Mouse (Mus musculus): ENCODE measurements around the gene Slc2a8. TPM values are rescaled to one million over a fixed set of nuclear protein-coding genes. Genes with fewer than 3 reads are reported as not detected.
A peak's percentile ranks its signal among the peaks of the same experiment; 100 is the strongest.

Slc2a8 gene
- polyA plus RNA-seq, 1 experiment from 2014 or later: 26.4 TPM

DNA sequence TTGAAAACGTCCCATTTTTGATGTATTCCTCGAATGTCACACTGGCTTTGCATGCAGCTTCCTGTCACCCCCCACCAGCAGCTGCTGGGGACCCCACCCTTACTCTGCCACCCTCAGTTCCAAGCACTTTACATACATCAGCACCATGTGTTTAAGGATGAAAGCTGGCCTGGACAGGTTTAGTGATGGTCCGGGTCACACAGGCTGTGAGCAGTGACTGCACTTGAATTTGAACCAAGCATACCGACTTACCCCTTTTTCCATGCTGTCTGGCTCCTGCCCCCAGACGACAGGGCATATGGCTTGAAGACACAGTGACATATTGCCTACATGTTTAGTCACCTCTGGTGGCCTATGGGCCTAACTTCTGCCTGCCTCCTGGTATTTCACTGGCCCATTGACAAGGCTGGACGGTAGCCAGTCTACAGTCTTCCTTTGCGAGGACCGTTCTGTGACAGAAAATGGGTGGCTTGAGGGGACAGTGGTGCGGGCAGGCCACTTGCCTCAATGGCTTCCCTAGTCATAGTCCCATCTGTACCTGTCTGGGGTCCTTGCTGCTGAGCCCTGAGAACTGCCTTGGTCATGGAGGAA is 13.8 kb downstream of the Slc2a8 start:
- Histone ChIP-seq H3K9me3 (no peaks in the 10 kb centered on the region), H3K27me3 (no peaks in the 10 kb centered on the region), H3K36me3 (peaks cover 28% of the 10 kb centered on the region), H3K4me2 (peak overlapping the region; percentile 87), H3K4me3 (peak overlapping the region; percentile 59), H3K9ac (peak overlapping the region; percentile 76), H3K27ac (replicated peaks) (peak overlapping the region; percentile 94; the same call in 1 of the 2 replicates), H3K4me1 (replicated peaks) (peaks cover 50% of the 10 kb centered on the region)
- ATAC-seq (ENCODE audit: low read depth): no peak
- 86% methylated on average over 9 of the region's 9 CpGs for WGBS

GRCm38 (mm10) chr2:32966689-32967631 is 14.9 kb downstream of the Slc2a8 start:
- Histone ChIP-seq H3K9ac (peak overlapping the region; percentile 76), H3K36me3 (peaks cover 26% of the 10 kb centered on the region), H3K4me2 (peak overlapping the region; percentile 87), H3K27me3 (no peaks in the 10 kb centered on the region), H3K4me1 (replicated peaks) (peaks cover 62% of the 10 kb centered on the region), H3K27ac (replicated peaks) (peak overlapping the region; percentile 94), H3K9me3 (no peaks in the 10 kb centered on the region), H3K4me3 (peak overlapping the region; percentile 59)
- ATAC-seq (ENCODE audit: low read depth): peak; percentile 91
- WGBS: under 1% methylated on average over 55 of the region's 55 CpGs

DNA sequence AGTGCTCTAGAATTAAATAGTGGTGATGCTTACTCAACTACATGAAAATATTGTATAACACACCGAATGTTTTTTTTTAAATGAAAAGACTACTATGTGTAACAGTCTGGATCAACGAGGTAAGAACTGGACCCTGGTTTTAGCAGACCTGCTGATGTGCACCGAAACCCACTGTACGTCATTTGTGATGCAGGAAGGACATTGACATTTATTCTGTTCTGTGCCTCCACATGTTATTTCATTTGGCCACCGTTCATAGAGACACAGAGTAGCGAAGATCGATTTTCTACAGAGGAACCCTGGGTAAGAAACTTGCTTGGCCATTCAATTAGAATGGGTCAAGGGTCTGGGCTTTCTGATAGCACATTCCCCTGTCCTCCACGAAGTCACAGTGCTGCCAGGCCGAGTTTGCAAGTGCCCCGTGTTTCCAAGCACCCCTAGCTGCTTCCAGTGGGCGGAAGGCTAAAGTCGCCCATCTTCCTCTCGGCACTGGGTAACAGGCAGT is 15.6 kb downstream of the Slc2a8 start:
- H3K27me3 ChIP-seq: no peaks in the 10 kb centered on the region
- H3K4me2 ChIP-seq: peak overlapping the region; percentile 87
- H3K4me1 ChIP-seq (replicated peaks): peaks cover 61% of the 10 kb centered on the region
- H3K36me3 ChIP-seq: peaks cover 26% of the 10 kb centered on the region
- ATAC-seq (ENCODE audit: low read depth): no peak; the same call in 1 of the 2 replicates
- peak overlapping the region; percentile 76 for H3K9ac ChIP-seq
- peak overlapping the region; percentile 94 for H3K27ac ChIP-seq (replicated peaks)
- WGBS: 12% methylated on average over 13 of the region's 13 CpGs
- H3K4me3 ChIP-seq: peak overlapping the region; percentile 59
- no peaks in the 10 kb centered on the region for H3K9me3 ChIP-seq

GRCm38 (mm10) chr2:32965511-32966183 is 16.2 kb downstream of the Slc2a8 start:
- no peak for ATAC-seq (ENCODE audit: low read depth)
- no peaks in the 10 kb centered on the region for H3K27me3 ChIP-seq
- peaks cover 26% of the 10 kb centered on the region for H3K36me3 ChIP-seq
- peaks cover 60% of the 10 kb centered on the region for H3K4me1 ChIP-seq (replicated peaks)
- no peak overlapping the region for H3K9ac ChIP-seq
- 16% methylated on average over 7 of the region's 7 CpGs for WGBS
- H3K4me3 ChIP-seq: no peak overlapping the region; the same call in 1 of the 2 replicates
- H3K4me2 ChIP-seq: peak overlapping the region; percentile 87
- no peak overlapping the region for H3K27ac ChIP-seq (replicated peaks)
- no peaks in the 10 kb centered on the region for H3K9me3 ChIP-seq

DNA sequence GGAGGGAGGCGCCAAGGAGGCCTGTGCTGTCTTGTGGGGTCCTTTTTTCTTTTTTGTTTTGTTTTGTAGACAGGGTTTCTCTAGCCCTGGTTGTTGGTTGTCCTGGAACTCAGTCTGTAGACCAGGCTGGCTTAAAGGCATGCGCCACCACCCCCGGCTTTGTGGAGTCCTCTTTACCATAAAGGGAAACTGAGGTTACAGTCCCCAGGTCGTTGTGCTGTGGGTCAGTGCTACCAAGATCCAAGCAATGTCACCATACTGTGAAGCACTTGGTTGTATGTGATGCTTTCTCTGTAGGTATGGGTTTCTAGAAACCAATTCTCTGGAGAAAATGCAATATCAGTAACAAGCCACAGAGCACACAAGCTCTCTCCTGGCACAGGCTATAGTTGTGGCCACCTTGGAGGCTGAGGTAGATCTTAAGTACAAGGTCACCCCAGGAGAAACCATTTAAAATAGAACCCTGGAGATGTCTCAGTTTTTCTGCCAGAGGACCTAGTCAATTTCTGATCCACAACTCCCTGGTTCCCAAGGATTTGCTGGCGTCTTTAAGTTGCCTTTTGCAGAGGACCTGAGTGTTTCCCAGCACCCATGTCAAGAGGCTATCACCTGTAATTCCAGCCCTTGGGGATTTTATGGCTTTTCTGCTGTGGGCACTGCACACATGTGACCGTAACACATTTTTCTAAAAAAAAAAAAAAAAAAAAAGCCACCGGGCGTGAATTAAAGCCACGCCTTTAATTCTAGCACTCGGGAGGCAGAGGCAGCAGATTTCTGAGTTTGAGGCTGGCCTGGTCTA is 17.0 kb downstream of the Slc2a8 start:
- Histone ChIP-seq H3K9ac (no peak overlapping the region), H3K4me1 (replicated peaks) (peaks cover 63% of the 10 kb centered on the region), H3K4me3 (no peak overlapping the region), H3K4me2 (no peak overlapping the region), H3K36me3 (peaks cover 26% of the 10 kb centered on the region), H3K27me3 (no peaks in the 10 kb centered on the region), H3K9me3 (no peaks in the 10 kb centered on the region), H3K27ac (replicated peaks) (no peak overlapping the region)
- 29% methylated on average over 10 of the region's 10 CpGs for WGBS
- ATAC-seq (ENCODE audit: low read depth): no peak

DNA sequence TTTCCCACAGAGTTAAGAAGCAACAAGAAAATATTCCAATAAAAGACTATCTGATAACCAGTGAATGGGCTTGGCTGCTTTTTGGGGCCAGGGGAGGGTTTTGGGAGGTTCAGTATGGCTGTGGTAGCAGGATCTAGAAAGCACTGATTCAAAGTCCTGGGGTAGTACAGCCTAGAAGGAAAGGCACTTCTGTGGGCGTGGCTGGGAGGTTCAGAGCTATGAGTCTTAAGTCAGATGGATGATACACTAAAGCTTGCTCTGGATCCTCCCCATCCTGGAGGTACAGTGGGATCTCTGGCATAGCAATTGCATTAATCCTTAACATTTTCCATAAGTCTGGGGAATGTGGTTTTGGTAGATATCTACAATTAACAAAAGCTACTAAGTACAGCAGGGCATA is 17.9 kb downstream of the Slc2a8 start:
- Histone ChIP-seq H3K36me3 (peaks cover 26% of the 10 kb centered on the region), H3K4me3 (no peak overlapping the region), H3K27me3 (no peaks in the 10 kb centered on the region), H3K4me1 (replicated peaks) (peaks cover 63% of the 10 kb centered on the region), H3K9me3 (no peaks in the 10 kb centered on the region), H3K9ac (peak overlapping the region; percentile 95; the same call in 1 of the 2 replicates), H3K27ac (replicated peaks) (no peak overlapping the region), H3K4me2 (no peak overlapping the region)
- WGBS: 70% methylated on average over 1 of the region's 1 CpGs
- ATAC-seq (ENCODE audit: low read depth): no peak

- peak overlapping the region; percentile 95 for H3K9ac ChIP-seq
- WGBS: 79% methylated on average over 4 of the region's 4 CpGs
- H3K27me3 ChIP-seq: no peaks in the 10 kb centered on the region
- H3K4me3 ChIP-seq: peak overlapping the region; percentile 81; the same call in 1 of the 2 replicates
- no peak for ATAC-seq (ENCODE audit: low read depth)
- H3K4me1 ChIP-seq (replicated peaks): peaks cover 63% of the 10 kb centered on the region
- peaks cover 26% of the 10 kb centered on the region for H3K36me3 ChIP-seq
- H3K9me3 ChIP-seq: no peaks in the 10 kb centered on the region
- peak overlapping the region; percentile 98 for H3K4me2 ChIP-seq
- no peak overlapping the region for H3K27ac ChIP-seq (replicated peaks)
Measured at GRCm38 (mm10) chr2:32963544-32963943, 18.3 kb downstream of the Slc2a8 start.

DNA sequence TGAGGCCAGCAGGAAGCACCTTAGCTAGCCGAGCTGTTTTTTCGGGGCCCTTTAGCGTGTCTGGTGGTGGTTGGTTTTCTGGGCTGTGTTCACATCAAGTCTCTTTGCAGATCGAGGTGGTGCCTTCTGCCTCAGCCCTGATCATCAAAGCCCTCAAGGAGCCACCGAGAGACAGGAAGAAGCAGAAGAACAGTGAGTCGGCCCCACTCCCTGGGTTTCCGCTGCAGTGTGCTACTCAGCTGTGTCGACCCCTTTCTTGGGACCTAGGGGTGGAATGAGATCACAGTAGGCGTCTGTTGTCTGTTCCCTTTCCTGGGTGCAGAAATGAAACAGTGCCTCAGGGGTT is 19.0 kb downstream of the Slc2a8 start:
- ATAC-seq (ENCODE audit: low read depth): no peak
- Histone ChIP-seq H3K27me3 (no peaks in the 10 kb centered on the region), H3K4me1 (replicated peaks) (peaks cover 57% of the 10 kb centered on the region), H3K9me3 (no peaks in the 10 kb centered on the region), H3K4me2 (peak overlapping the region; percentile 98), H3K4me3 (peak overlapping the region; percentile 81), H3K9ac (peak overlapping the region; percentile 95), H3K36me3 (peaks cover 27% of the 10 kb centered on the region), H3K27ac (replicated peaks) (no peak overlapping the region)
- 11% methylated on average over 9 of the region's 9 CpGs for WGBS

DNA sequence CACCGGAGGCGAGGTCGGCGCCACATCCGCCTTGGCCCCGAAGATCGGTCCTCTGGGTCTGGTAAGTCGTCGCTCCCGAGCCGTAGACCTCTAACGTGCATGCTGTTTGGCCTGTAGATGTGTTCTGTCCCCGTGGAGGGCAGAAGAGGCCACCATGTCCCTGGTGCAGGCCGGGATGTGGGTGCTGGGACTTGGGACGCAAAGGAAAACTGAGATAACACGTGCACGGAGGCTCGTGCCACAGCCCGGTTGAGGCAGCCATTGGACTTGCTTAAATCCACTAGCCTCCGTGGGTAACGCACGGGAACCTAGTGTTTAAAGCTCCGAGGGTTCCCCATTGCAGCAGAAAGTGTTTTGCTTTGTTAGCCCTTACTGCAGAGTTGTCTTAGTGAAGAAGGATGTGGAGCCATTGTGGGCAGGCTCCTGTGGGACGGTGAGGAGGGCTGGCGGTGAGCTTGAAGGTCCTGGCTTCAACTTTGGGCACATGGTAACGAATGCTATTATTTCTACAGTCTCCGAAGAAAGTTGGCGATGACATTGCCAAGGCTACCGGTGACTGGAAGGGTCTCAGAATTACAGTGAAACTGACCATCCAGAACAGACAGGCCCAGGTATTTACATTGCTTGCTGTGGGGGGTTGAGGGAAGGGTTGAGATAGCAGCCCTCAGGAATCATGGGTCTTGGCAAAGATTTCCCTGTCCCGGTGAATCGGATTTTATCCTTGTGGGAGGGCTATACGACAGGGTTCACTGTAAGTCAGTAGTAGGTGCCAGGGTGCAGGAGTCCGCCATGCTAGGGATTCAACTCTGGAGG is 19.6 kb downstream of the Slc2a8 start:
- Histone ChIP-seq H3K9ac (peak overlapping the region; percentile 95), H3K4me3 (peak overlapping the region; percentile 81), H3K9me3 (no peaks in the 10 kb centered on the region), H3K27ac (replicated peaks) (peak overlapping the region; percentile 81), H3K36me3 (peaks cover 32% of the 10 kb centered on the region), H3K27me3 (no peaks in the 10 kb centered on the region), H3K4me1 (replicated peaks) (peaks cover 51% of the 10 kb centered on the region), H3K4me2 (peak overlapping the region; percentile 98)
- ATAC-seq (ENCODE audit: low read depth): 0 out of 2 replicates have a peak, but pooled peaks have one; percentile 4
- WGBS: under 1% methylated on average over 33 of the region's 33 CpGs

DNA sequence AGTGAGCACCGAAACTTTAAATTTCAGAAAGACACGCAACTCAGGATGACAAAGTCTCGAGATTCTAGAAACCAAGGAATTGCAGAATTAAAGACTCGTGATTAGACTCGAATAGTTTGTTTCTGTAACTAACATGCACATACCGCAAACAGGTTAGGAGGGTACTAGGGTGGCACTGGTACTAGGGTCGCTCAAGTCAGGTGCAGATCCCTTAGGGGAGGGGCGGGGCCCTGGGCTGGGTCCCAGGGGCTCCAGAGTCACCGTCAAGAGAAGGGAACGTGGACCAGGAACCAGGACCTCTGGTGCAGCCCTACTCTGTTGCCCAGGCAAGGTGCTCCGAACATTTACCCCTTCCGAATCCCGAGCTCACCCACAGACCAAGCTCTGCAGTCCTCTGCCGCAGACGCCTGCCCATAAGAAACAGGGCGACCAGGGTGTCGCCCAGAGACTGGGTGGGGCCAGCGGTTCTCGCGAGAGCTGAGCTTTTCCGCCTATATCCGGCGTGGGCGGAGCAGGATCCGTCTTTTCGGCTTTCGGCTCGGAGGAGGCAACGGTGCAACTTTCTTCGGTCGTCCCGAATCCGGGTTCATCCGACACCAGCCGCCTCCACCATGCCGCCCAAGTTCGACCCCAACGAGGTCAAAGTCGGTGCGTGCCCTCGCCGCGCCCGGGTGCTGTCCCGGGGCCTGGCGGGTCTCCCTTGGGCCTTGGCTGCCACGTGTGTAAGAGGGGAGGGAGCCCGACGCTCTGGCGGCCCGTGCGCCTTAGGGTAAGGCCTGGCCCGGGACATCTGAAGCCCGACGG is 20.5 kb downstream of the Slc2a8 start, which contains the start of the genes Rpl12 and Lrsam1:
Gene Rpl12, plus strand, starts transcription at position 368 of the 804 bp plus-strand sequence.
Gene Lrsam1, minus strand, starts transcription at position 423 of the 804 bp plus-strand sequence.
- ATAC-seq (ENCODE audit: low read depth): peak; percentile 96

More for the DNA sequence above, 20.5 kb downstream of the Slc2a8 start, which contains the start of the genes Rpl12 and Lrsam1:
- H3K4me2 ChIP-seq: peak within 1 kb of the TSS; percentile 98
- H3K9ac ChIP-seq: peak within 1 kb of the TSS; percentile 95
- H3K27me3 ChIP-seq: no peaks in the 10 kb centered on the region
- H3K4me1 ChIP-seq (replicated peaks): peaks cover 48% of the 10 kb centered on the region
- H3K4me3 ChIP-seq: peak within 1 kb of the TSS; percentile 81
- WGBS: 4% methylated on average over 54 of the region's 55 CpGs
- H3K27ac ChIP-seq (replicated peaks): peak within 1 kb of the TSS; percentile 81
- no peaks in the 10 kb centered on the region for H3K9me3 ChIP-seq
- H3K36me3 ChIP-seq: peaks cover 41% of the 10 kb centered on the region
